Mouse (Mus musculus): Measurements from ENCODE around the gene Max. TPM values are rescaled to one million over a fixed set of nuclear protein-coding genes. Genes with fewer than 3 reads are reported as not detected.

Gene Max
- total RNA-seq, 1 experiment, result 40.9 TPM

DNA sequence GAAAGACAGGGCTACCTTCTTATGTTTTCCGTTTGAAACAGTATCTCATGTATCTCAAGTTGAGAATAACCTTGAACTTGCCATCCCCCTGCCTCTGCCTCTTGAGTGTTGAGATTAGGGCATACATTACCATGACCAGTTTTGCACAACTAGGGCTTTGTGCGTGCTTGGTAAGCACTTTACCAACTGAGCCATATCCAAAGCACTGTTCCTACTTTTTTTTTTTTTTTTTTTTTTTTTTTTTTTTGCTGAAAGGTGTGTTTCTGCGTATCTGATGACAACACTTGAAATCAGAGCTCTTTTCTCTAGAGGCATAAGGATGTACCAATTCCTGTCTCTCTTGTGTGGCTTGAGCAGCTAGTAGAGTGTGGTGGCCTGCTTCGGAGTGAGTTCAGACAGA, 65.4 kb downstream of the Max start:
- no peak overlapping the region for H3K4me3 ChIP-seq (ENCODE audit: insufficient read depth in 1 of 2, low read depth in 1 of 2, low read length in 2 of 2, poor library complexity in 1 of 2, severe bottlenecking in 1 of 2)
- H3K36me3 ChIP-seq (ENCODE audit: control insufficient read depth, insufficient read depth, low read length, poor library complexity, severe bottlenecking), result peaks cover 3% of the 10 kb centered on the region; the same call in 1 of the 2 replicates
- no peak overlapping the region for H3K27ac ChIP-seq (ENCODE audit: insufficient read depth, low read depth, low read length, poor library complexity, severe bottlenecking)
- H3K9ac ChIP-seq (ENCODE audit: insufficient read depth, low read depth, low read length, poor library complexity, severe bottlenecking), result no peak overlapping the region
- peaks cover 21 to 41% of the 10 kb centered on the region in 2 experiments for H3K4me1 ChIP-seq (ENCODE audit: control insufficient read depth in 2 of 2, insufficient read depth in 2 of 2, low read length in 2 of 2, poor library complexity in 1 of 2)
- no peaks in the 10 kb centered on the region for H3K9me3 ChIP-seq (ENCODE audit: control insufficient read depth, insufficient read depth, low read depth, low read length)
- TF ChIP-seq MAFK (IDR thresholded peaks at IDR 0.05; ENCODE audit: insufficient read depth, low read depth, low read length) (no peak), ZNF384 (IDR thresholded peaks at IDR 0.05; ENCODE audit: low read depth, low read length) (peak; percentile 72), ZC3H11A (IDR thresholded peaks at IDR 0.05; ENCODE audit: borderline replicate concordance, low read depth, low read length) (no peak)
- no peak for DNase-seq (ENCODE audit: low read depth, low spot score)
- in situ Hi-C loops (cut with MboI; ENCODE audit: low sequenced_read_pairs in 2 of 2, unreplicated experiment in 2 of 2), result no loop called here

DNA sequence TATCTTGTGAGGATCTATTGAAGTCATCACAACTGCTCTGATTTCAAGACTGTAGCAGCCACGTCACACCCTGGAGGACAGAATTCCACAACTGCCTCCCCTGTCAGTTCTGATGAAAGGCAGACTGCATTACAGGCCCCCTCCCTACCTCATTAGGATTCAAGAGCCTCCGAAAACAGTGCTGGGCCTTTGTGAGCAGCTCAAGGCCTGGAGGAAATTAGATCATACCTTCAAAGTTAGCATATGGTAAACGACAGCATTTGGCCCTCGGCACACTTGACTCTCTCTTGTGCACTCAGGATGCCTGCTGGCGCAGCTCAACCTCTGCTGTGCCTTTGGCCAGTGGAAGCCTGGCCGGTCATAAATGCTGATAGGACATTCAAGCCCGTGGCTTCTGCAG, 66.2 kb downstream of the Max start:
- H3K4me1 ChIP-seq (ENCODE audit: control insufficient read depth in 2 of 2, insufficient read depth in 2 of 2, low read length in 2 of 2, poor library complexity in 1 of 2), result peaks cover 18 to 41% of the 10 kb centered on the region in 2 experiments
- no peak for DNase-seq (ENCODE audit: low read depth, low spot score)
- H3K9ac ChIP-seq (ENCODE audit: insufficient read depth, low read depth, low read length, poor library complexity, severe bottlenecking), result peak overlapping the region; percentile 24; the same call in 1 of the 2 replicates
- peaks cover 8% of the 10 kb centered on the region; the same call in 1 of the 2 replicates for H3K36me3 ChIP-seq (ENCODE audit: control insufficient read depth, insufficient read depth, low read length, poor library complexity, severe bottlenecking)
- in situ Hi-C loops (cut with MboI; ENCODE audit: low sequenced_read_pairs in 2 of 2, unreplicated experiment in 2 of 2), result no loop called here
- H3K4me3 ChIP-seq (ENCODE audit: insufficient read depth in 1 of 2, low read depth in 1 of 2, low read length in 2 of 2, poor library complexity in 1 of 2, severe bottlenecking in 1 of 2), result no peak overlapping the region
- peak overlapping the region; percentile 69; the same call in 1 of the 2 replicates for H3K27ac ChIP-seq (ENCODE audit: insufficient read depth, low read depth, low read length, poor library complexity, severe bottlenecking)
- TF ChIP-seq HCFC1 (IDR thresholded peaks at IDR 0.05; ENCODE audit: borderline replicate concordance, insufficient read depth, low read length) (no peak), CHD2 (IDR thresholded peaks at IDR 0.05; ENCODE audit: low read depth, low read length) (no peak), ZNF384 (IDR thresholded peaks at IDR 0.05; ENCODE audit: low read depth, low read length) (no peak), ZC3H11A (IDR thresholded peaks at IDR 0.05; ENCODE audit: borderline replicate concordance, low read depth, low read length) (no peak), MAFK (IDR thresholded peaks at IDR 0.05; ENCODE audit: insufficient read depth, low read depth, low read length) (no peak)
- H3K9me3 ChIP-seq (ENCODE audit: control insufficient read depth, insufficient read depth, low read depth, low read length), result no peaks in the 10 kb centered on the region

DNA sequence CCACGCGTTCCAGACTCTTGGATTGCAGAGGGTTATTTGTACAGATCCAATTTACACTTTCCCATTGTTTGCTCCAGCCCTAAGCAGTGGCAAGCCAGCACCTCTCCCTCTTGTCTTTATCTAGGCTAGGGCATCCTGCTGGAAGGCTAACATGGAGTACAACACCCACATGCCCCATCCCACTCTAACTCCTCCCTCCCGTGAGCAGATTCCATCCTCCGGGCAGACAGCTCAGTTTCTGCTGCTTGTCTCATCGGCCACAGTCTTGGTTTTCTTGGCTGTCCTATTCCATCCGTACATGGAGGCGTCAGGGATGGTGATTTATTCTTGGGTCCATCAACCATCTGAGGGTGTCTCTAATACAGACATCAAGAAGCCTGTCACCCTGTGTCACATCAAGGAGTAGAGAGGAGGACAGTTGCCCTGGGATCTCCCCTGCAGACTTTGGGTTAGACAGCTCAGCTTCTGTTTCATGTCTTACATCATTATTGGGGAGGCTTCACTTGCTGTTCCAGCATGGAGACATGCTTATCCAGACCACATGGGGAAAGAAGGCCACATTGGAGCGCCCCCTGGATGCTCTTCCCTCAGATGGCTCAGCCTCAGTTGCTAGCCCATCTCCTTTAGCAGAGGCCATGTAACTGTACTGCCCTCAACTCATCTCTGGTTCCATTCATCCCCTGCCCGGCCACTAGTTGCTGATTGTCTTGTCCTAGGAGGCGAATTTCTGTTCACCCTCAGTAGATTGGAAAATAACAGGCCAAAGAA, 67.0 kb downstream of the Max start:
- Histone ChIP-seq H3K9ac (ENCODE audit: insufficient read depth, low read depth, low read length, poor library complexity, severe bottlenecking) (no peak overlapping the region), H3K4me1 (ENCODE audit: control insufficient read depth in 2 of 2, insufficient read depth in 2 of 2, low read length in 2 of 2, poor library complexity in 1 of 2) (peaks cover 18 to 36% of the 10 kb centered on the region in 2 experiments), H3K36me3 (ENCODE audit: control insufficient read depth, insufficient read depth, low read length, poor library complexity, severe bottlenecking) (peaks cover 13% of the 10 kb centered on the region; the same call in 1 of the 2 replicates), H3K9me3 (ENCODE audit: control insufficient read depth, insufficient read depth, low read depth, low read length) (no peaks in the 10 kb centered on the region), H3K4me3 (ENCODE audit: insufficient read depth in 1 of 2, low read depth in 1 of 2, low read length in 2 of 2, poor library complexity in 1 of 2, severe bottlenecking in 1 of 2) (no peak overlapping the region), H3K27ac (ENCODE audit: insufficient read depth, low read depth, low read length, poor library complexity, severe bottlenecking) (peak overlapping the region; percentile 69)
- in situ Hi-C loops (cut with MboI; ENCODE audit: low sequenced_read_pairs in 2 of 2, unreplicated experiment in 2 of 2), result no loop called here
- no peak for TF ChIP-seq HCFC1 (IDR thresholded peaks at IDR 0.05; ENCODE audit: borderline replicate concordance, insufficient read depth, low read length)
- no peak for TF ChIP-seq CHD2 (IDR thresholded peaks at IDR 0.05; ENCODE audit: low read depth, low read length)
- TF ChIP-seq ZC3H11A (IDR thresholded peaks at IDR 0.05; ENCODE audit: borderline replicate concordance, low read depth, low read length), result no peak
- TF ChIP-seq MAFK (IDR thresholded peaks at IDR 0.05; ENCODE audit: insufficient read depth, low read depth, low read length), result no peak
- no peak for DNase-seq (ENCODE audit: low read depth, low spot score)

DNA sequence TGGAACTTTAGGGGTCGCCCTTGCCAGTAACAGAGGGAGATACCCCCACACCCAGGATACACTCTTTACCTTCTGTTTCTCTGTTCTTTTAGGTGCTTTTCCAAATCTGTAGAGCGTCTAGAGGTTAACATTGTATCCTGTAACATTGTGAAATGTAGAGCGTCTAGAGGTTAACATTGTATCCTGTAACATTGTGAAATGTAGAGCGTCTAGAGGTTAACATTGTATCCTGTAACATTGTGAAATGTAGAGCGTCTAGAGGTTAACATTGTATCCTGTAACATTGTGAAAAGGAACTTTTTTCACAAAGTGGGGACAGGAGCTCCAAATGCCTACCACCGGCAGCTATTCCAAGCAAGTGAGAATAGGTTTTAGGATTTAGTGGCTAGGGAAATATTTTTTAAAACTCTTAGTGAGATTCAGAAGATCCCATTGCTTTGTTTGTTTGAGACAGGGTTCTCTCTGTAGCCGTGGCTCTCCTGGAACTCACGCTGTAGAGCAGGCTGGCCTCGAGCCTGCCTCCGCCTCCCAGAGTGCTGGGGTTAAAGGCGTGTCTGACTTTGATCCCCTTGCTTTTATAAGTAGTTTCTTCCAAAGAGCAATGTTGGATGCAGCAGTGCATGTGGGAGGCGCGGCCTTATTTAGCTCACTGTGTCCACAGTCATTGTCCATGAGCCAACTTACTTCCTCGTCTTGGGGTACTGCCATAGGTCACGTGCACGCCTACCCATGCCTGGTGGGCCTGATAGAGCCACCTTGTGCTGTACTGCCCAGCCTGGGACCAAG, 68.9 kb downstream of the Max start:
- H3K9ac ChIP-seq (ENCODE audit: insufficient read depth, low read depth, low read length, poor library complexity, severe bottlenecking), result no peak overlapping the region
- in situ Hi-C loops (cut with MboI; ENCODE audit: low sequenced_read_pairs in 2 of 2, unreplicated experiment in 2 of 2), result no loop called here
- 0 out of 2 replicates have a peak overlapping the region, but pooled peaks have one; percentile 34 for H3K27ac ChIP-seq (ENCODE audit: insufficient read depth, low read depth, low read length, poor library complexity, severe bottlenecking)
- peaks cover 18 to 30% of the 10 kb centered on the region in 2 experiments for H3K4me1 ChIP-seq (ENCODE audit: control insufficient read depth in 2 of 2, insufficient read depth in 2 of 2, low read length in 2 of 2, poor library complexity in 1 of 2)
- H3K36me3 ChIP-seq (ENCODE audit: control insufficient read depth, insufficient read depth, low read length, poor library complexity, severe bottlenecking), result peaks cover 17% of the 10 kb centered on the region; the same call in 1 of the 2 replicates
- H3K9me3 ChIP-seq (ENCODE audit: control insufficient read depth, insufficient read depth, low read depth, low read length), result no peaks in the 10 kb centered on the region
- DNase-seq (ENCODE audit: low read depth, low spot score), result no peak
- TF ChIP-seq ZNF384 (IDR thresholded peaks at IDR 0.05; ENCODE audit: low read depth, low read length) (no peak), HCFC1 (IDR thresholded peaks at IDR 0.05; ENCODE audit: borderline replicate concordance, insufficient read depth, low read length) (no peak), CHD2 (IDR thresholded peaks at IDR 0.05; ENCODE audit: low read depth, low read length) (no peak), ZC3H11A (IDR thresholded peaks at IDR 0.05; ENCODE audit: borderline replicate concordance, low read depth, low read length) (no peak), MAFK (IDR thresholded peaks at IDR 0.05; ENCODE audit: insufficient read depth, low read depth, low read length) (no peak)
- no peak overlapping the region for H3K4me3 ChIP-seq (ENCODE audit: insufficient read depth in 1 of 2, low read depth in 1 of 2, low read length in 2 of 2, poor library complexity in 1 of 2, severe bottlenecking in 1 of 2)
